Mouse (Mus musculus) erythroblast, embryonic 14.5 days (primary cell): ENCODE data around the gene Hmcn2.

Experiments
- GATA1 ChIP-seq: IDR thresholded peaks from 2 replicates; pipeline ENCODE4 v1.6.1; 2012; ENCODE audit warnings: low read length, inconsistent platforms, mixed read lengths
- TAL1 ChIP-seq: IDR thresholded peaks from 3 replicates; pipeline ENCODE4 v1.6.1; 2012; ENCODE audit warnings: low read length, inconsistent platforms, mixed read lengths

DNA sequence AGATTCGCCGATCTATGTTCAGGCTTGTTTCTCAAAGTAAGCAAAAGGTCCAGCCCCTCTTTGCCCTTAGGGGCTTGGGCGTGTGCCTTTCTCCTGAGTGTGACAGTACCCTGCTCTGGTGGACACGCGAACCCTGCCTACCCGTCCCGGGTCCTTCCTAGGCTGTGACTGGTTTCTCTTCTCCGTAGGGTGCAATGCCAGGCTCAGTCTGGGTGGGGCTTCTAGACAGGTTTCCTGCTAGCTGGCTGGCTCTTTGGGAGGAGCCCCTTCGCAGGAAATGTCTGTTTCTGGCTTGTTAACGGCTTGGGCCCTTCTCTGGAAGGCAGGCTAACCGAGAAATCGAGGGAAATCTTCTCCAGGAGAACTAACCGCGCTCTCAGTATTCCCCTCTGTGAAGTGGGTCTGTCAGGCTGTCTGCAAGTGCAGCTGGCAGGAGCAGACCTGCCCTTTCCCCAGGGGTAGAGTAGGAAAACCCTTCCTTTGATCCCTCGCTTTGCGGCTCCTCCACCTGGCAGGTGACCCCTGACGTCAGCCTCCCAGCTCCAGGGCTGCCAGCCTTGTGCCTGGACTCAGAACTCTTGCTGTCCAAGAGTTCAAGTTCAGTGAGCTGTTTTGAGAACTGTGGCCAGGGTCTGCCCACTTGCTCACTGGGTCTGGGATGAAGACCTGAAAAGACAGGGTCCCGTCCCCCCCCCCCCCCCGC lies 156.6 kb downstream of the Hmcn2 start:
- TF ChIP-seq GATA1, result no peak
- no peak for TF ChIP-seq TAL1
